Mouse (Mus musculus) intestine, embryonic 16.5 days (tissue): ENCODE measurements around the gene Mgat4d. TPM values are rescaled to one million over a fixed set of nuclear protein-coding genes. Genes with fewer than 3 reads are reported as not detected.

Source experiments
- ATAC-seq: fragments of 200-750 bp; cut with Nextera tagmentation; 2 replicates; pipeline ENCODE4 v1.8.0; 2017; ENCODE audit warnings: moderate TSS enrichment, moderate library complexity
- H3K27ac ChIP-seq: fragments of 300-500 bp; sonication (generic); 2 replicates; pipeline ENCODE4 v1.5.1; 2014; ENCODE audit warnings: mild to moderate bottlenecking, low read length
- H3K27me3 ChIP-seq: fragments of 300-500 bp; sonication (generic); replicated peaks from 2 replicates; pipeline ENCODE4 v1.6.1; 2014; ENCODE audit warnings: low read length, control low read depth, mixed read lengths; ENCODE audit not compliant: control insufficient read depth, insufficient read depth
- H3K36me3 ChIP-seq: fragments of 300-500 bp; sonication (generic); 2 replicates; pipeline ENCODE4 v1.6.1; 2014; ENCODE audit warnings: low read length, control low read depth; ENCODE audit not compliant: control insufficient read depth, insufficient read depth
- H3K4me1 ChIP-seq: fragments of 300-500 bp; sonication (generic); 2 replicates; pipeline ENCODE4 v1.6.1; 2014; ENCODE audit warnings: low read length, control low read depth, mixed read lengths; ENCODE audit not compliant: control insufficient read depth, insufficient read depth
- H3K4me2 ChIP-seq: fragments of 300-500 bp; sonication (generic); 2 replicates; pipeline ENCODE4 v1.6.1; 2014; ENCODE audit warnings: low read depth, low read length, control low read depth
- H3K4me3 ChIP-seq: fragments of 300-500 bp; sonication (generic); 2 replicates; pipeline ENCODE4 v1.5.1; 2014; ENCODE audit warnings: mild to moderate bottlenecking, low read length
- H3K9ac ChIP-seq: fragments of 300-500 bp; sonication (generic); 2 replicates; pipeline ENCODE4 v1.6.1; 2014; ENCODE audit warnings: low read depth, low read length
- H3K9me3 ChIP-seq: fragments of 300-500 bp; sonication (generic); 2 replicates; pipeline ENCODE4 v1.6.1; 2016; ENCODE audit warnings: low read length, control low read depth; ENCODE audit not compliant: control insufficient read depth
- WGBS: fragments of 180-500 bp; shearing (Covaris S2); extraction: QIAGEN DNeasy Blood & Tissue Kit; methylation state at CpG from one replicate; pipeline ENCODE4 v1.1.7; 2014; 5-methylcytosine and 5-hydroxymethylcytosine counted together
- polyA plus RNA-seq: library from polyadenylated mRNA; unstranded; fragments of >200 nt; fragmentation: Nextera tagmentation; extraction: Ambion mirVana; gene quantifications from 2 replicates; pipeline ENCODE4 v1.2.1, GENCODE M21; 2015

The Mgat4d gene
- polyA plus RNA-seq, 1 experiment from 2014 or later, result not detected

DNA sequence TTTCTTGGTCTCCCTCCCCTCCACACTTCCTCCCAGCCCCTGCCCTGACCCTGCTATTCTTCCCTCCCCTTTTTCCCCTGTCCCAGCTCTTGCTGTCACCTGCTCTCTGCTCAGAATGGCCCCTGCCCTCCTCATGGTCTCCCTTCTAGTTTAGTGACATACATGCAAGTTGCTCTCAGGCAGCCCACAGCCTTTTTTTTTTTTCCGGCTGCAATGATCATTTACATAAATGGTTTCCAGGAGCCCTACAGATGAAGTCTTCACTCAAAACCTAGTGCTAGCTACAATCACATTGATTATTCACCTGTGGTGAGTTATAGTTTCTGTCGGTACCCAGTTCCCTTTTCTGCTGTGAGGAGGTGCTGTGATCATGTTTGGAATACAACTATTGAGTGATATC is 32.7 kb downstream of the Mgat4d start:
- 84% methylated on average over 2 of the region's 2 CpGs for WGBS
- Histone ChIP-seq H3K27ac (no peak overlapping the region), H3K4me3 (no peak overlapping the region), H3K9me3 (no peaks in the 10 kb centered on the region), H3K36me3 (no peaks in the 10 kb centered on the region), H3K9ac (no peak overlapping the region), H3K4me2 (no peak overlapping the region), H3K4me1 (no peaks in the 10 kb centered on the region), H3K27me3 (no peaks in the 10 kb centered on the region)
- ATAC-seq, result no peak

- no peak for ATAC-seq
- WGBS, result 35% methylated on average over 2 of the region's 2 CpGs
- H3K9ac ChIP-seq, result no peak overlapping the region
- no peaks in the 10 kb centered on the region for H3K4me1 ChIP-seq
- no peak overlapping the region for H3K4me2 ChIP-seq
- H3K27me3 ChIP-seq, result no peaks in the 10 kb centered on the region
- no peak overlapping the region for H3K4me3 ChIP-seq
- no peaks in the 10 kb centered on the region for H3K9me3 ChIP-seq
- no peaks in the 10 kb centered on the region for H3K36me3 ChIP-seq
- H3K27ac ChIP-seq, result no peak overlapping the region
These were observed 34.6 kb downstream of the Mgat4d start for GRCm38 (mm10) chr8:83382850-83383249.

- Histone ChIP-seq H3K9ac (peak within 1 kb of the TSS; percentile 65), H3K4me1 (0 out of 2 replicates have a peak, but pooled peaks cover 3% of the 10 kb centered on the region), H3K4me3 (peak within 1 kb of the TSS; percentile 51), H3K27me3 (peaks cover 13% of the 10 kb centered on the region), H3K4me2 (peak within 1 kb of the TSS; percentile 77), H3K9me3 (no peaks in the 10 kb centered on the region), H3K27ac (no peak within 1 kb of the TSS), H3K36me3 (no peaks in the 10 kb centered on the region)
- WGBS, result 4% methylated on average over 41 of the region's 41 CpGs
- peak; percentile 59 for ATAC-seq
These were observed 41.2 kb downstream of the Mgat4d start, which contains the start of gene Clgn for GRCm38 (mm10) chr8:83389316-83390005. TSS of gene Clgn (plus strand) at chr8:83389867.

DNA sequence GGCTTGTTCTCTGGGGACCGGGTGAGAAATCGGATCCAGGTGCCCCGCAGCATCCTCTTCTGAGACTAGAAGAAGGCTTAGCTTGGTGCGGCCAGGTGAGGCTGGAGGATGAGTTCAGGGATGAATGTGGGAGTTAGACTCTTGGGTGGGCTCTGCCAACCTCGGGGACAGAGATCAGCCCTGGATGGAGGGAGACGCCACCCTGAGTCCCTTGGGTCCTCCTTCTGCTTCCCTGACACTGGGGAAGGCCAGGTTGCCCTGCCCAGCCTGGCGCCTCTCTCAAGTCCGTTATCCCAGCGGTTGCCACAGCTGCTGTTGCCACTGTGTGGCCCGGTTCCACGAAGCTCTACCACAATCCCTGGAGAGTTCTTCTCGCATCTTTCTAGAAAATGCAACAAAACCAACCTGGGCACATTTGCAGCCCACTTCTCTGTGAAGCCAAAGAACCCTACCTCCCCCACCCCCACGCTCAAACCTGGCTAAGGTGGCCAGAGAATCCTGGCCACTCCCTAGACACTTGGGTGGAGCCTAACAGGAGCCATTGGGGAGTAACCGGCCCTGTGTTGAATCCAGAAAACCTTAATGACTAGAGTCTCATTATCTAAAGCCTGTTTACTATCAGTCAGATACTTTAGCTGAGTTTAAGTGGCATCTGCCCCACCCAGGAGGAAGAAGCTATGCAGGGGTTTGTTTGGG is 41.9 kb downstream of the Mgat4d start:
- WGBS, result 9% methylated on average over 14 of the region's 14 CpGs
- H3K4me1 ChIP-seq, result 0 out of 2 replicates have a peak, but pooled peaks cover 3% of the 10 kb centered on the region
- peak overlapping the region; percentile 65 for H3K9ac ChIP-seq
- no peak for ATAC-seq
- peak overlapping the region; percentile 51 for H3K4me3 ChIP-seq
- no peaks in the 10 kb centered on the region for H3K9me3 ChIP-seq
- no peaks in the 10 kb centered on the region for H3K36me3 ChIP-seq
- no peak overlapping the region for H3K27ac ChIP-seq
- H3K27me3 ChIP-seq, result peaks cover 13% of the 10 kb centered on the region
- peak overlapping the region; percentile 77 for H3K4me2 ChIP-seq

DNA sequence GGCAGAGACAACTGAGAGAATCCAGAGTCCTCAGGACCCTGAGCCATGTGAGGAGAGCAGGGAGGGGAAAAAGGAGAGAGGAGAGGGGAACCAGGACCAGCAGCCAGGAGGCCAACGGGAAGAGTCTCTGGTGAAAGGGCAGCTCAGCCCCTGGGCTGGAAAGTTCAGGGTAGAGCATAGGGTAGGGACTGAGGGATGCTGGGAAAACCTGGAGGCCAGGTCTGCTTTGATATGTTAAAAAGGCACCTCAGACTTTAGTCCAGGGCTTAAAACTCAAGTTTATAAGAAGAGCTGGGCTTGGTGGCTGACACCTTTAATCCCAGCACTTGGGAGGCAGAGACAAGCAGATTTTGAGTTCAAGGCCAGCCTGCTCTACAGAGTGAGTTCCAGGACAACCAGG is 44.2 kb downstream of the Mgat4d start:
- no peak overlapping the region for H3K4me3 ChIP-seq
- no peaks in the 10 kb centered on the region for H3K36me3 ChIP-seq
- H3K4me1 ChIP-seq, result 0 out of 2 replicates have a peak, but pooled peaks cover 3% of the 10 kb centered on the region
- H3K9me3 ChIP-seq, result no peaks in the 10 kb centered on the region
- H3K4me2 ChIP-seq, result no peak overlapping the region
- peaks cover 13% of the 10 kb centered on the region for H3K27me3 ChIP-seq
- no peak for ATAC-seq
- H3K9ac ChIP-seq, result no peak overlapping the region
- 55% methylated on average over 1 of the region's 1 CpGs for WGBS
- no peak overlapping the region for H3K27ac ChIP-seq

DNA sequence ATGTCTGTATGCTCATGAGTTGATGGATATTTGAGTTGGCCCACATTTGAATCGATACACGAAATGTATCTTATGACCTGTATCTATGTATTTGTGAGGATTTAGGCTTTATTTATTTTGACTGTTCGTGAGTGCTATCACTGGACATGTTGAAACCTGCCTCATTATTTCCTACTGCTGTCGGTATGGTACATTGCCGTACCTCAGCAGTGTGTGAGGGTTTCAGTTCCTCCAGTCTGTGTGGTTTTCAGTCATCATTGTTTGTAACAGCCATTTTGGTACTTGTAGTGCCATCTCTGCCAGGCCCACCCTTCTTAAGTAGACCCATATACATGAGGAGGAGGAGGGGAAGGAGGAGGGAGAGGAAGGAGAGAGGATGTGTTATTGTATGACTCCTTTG is 46.1 kb downstream of the Mgat4d start:
- Histone ChIP-seq H3K4me2 (no peak overlapping the region), H3K4me3 (no peak overlapping the region), H3K27ac (no peak overlapping the region), H3K4me1 (0 out of 2 replicates have a peak, but pooled peaks cover 3% of the 10 kb centered on the region), H3K27me3 (peaks cover 10% of the 10 kb centered on the region), H3K9ac (no peak overlapping the region), H3K9me3 (no peaks in the 10 kb centered on the region), H3K36me3 (no peaks in the 10 kb centered on the region)
- ATAC-seq, result no peak
- 87% methylated on average over 5 of the region's 5 CpGs for WGBS

GRCm38 (mm10) chr8:83396680-83397079 is 48.4 kb downstream of the Mgat4d start:
- Histone ChIP-seq H3K27me3 (no peaks in the 10 kb centered on the region), H3K36me3 (no peaks in the 10 kb centered on the region), H3K4me3 (no peak overlapping the region), H3K9me3 (no peaks in the 10 kb centered on the region), H3K4me1 (no peaks in the 10 kb centered on the region), H3K9ac (no peak overlapping the region), H3K4me2 (no peak overlapping the region), H3K27ac (no peak overlapping the region)
- WGBS, result 53% methylated on average over 6 of the region's 6 CpGs
- ATAC-seq, result peak; percentile 97

DNA sequence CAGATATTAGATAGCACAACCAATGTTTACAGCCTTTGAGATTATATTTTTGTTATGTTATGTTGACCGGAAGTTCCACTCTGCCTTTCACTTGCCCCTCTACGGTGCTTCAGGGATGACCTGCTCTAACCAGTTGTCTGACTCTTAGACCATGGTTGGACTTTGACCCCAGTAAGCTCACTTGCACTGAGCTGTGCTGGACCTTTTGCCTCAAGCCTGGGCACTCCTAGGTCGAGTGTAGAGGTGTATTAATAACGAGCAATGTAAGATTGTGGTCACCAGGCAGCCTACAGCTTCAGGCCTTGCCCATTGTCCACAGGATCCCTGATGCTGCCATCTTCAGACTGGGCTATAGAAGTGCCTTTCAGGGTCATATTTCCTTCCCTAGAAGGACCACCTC is 49.5 kb downstream of the Mgat4d start:
- no peaks in the 10 kb centered on the region for H3K27me3 ChIP-seq

GRCm38 (mm10) chr8:83405548-83405947 is 57.3 kb downstream of the Mgat4d start:
- ATAC-seq, result no peak
- Histone ChIP-seq H3K4me1 (no peaks in the 10 kb centered on the region), H3K4me3 (no peak overlapping the region), H3K4me2 (no peak overlapping the region), H3K9ac (no peak overlapping the region), H3K36me3 (no peaks in the 10 kb centered on the region), H3K27ac (no peak overlapping the region), H3K9me3 (no peaks in the 10 kb centered on the region), H3K27me3 (no peaks in the 10 kb centered on the region)
- 79% methylated on average over 10 of the region's 10 CpGs for WGBS

More for the DNA sequence above, 49.5 kb downstream of the Mgat4d start:
- 65% methylated on average over 4 of the region's 4 CpGs for WGBS
- H3K4me2 ChIP-seq, result no peak overlapping the region
- H3K27ac ChIP-seq, result no peak overlapping the region
- no peaks in the 10 kb centered on the region for H3K4me1 ChIP-seq
- ATAC-seq, result peak; percentile 59
- H3K9me3 ChIP-seq, result no peaks in the 10 kb centered on the region
- no peak overlapping the region for H3K4me3 ChIP-seq
- no peak overlapping the region for H3K9ac ChIP-seq
- no peaks in the 10 kb centered on the region for H3K36me3 ChIP-seq
